Comparison of ENCODE assay signal across 9 mouse cellular contexts in genomic region chr1:91574208-91574607, GRCm38 (mm10). TPM values are rescaled to one million over a fixed set of nuclear protein-coding genes. Genes with fewer than 3 reads are reported as not detected.
DNase-seq lines count a peak whose midpoint lies in the region; ATAC-seq and TF ChIP-seq lines count a peak whose summit lies in the region.
"Had no signal": no experiment of that assay in that cellular context is flagged by ENCODE, and none has a peak within 500 bp of the region (broad histone marks: within the 10 kb centered on the region; RNA-seq: fewer than 3 reads in every experiment).

No protein-coding gene starts in this region.

- H3K27ac ChIP-seq in heart, postnatal 0 days (ENCODE audit: low read depth), result no peak overlapping the region
- H3K27ac ChIP-seq in heart, embryonic 11.5 days (ENCODE audit: low read depth, low read length), result no peak overlapping the region
- no peak overlapping the region for H3K27ac ChIP-seq in bone marrow macrophage, adult 2 months (ENCODE audit: insufficient read depth, low read depth, low read length)
- H3K27ac ChIP-seq: lung, embryonic 15.5 days had no signal

- no peak overlapping the region for H3K4me2 ChIP-seq in heart, postnatal 0 days (ENCODE audit: low read depth, low read length)
- H3K4me2 ChIP-seq in heart, embryonic 11.5 days, result no peak overlapping the region
- H3K4me2 ChIP-seq: lung, embryonic 15.5 days had no signal

- 57% methylated on average over 3 of the region's 3 CpGs for WGBS in heart, postnatal 0 days
- 65% methylated on average over 3 of the region's 3 CpGs for WGBS in heart, embryonic 11.5 days (ENCODE audit: insufficient replicate concordance)

- TF ChIP-seq POLR2A in bone marrow macrophage, adult 2 months (IDR thresholded peaks at IDR 0.05; ENCODE audit: borderline replicate concordance, low read depth, low read length), result no peak

- ATAC-seq in heart, postnatal 0 days (ENCODE audit: insufficient read depth, low read depth), result no peak
- no peak for ATAC-seq in heart, embryonic 11.5 days (replicated peaks; ENCODE audit: insufficient number of reproducible peaks, low FRiP score, low TSS enrichment)

- no peaks in the 10 kb centered on the region for H3K36me3 ChIP-seq in heart, postnatal 0 days (replicated peaks; ENCODE audit: control insufficient read depth, insufficient read depth, low read length)
- H3K36me3 ChIP-seq in heart, embryonic 11.5 days (ENCODE audit: control insufficient read depth, insufficient read depth, low read length), result no peaks in the 10 kb centered on the region
- H3K36me3 ChIP-seq in E14TG2a.4 (ENCODE audit: insufficient read depth, low read length), result no peaks in the 10 kb centered on the region
- H3K36me3 ChIP-seq: lung, embryonic 15.5 days had no signal

- H3K9me3 ChIP-seq in heart, postnatal 0 days (replicated peaks; ENCODE audit: control insufficient read depth, low read length), result no peaks in the 10 kb centered on the region
- no peaks in the 10 kb centered on the region for H3K9me3 ChIP-seq in heart, embryonic 11.5 days (replicated peaks; ENCODE audit: control insufficient read depth, low read length)
- H3K9me3 ChIP-seq in E14TG2a.4 (ENCODE audit: low read length), result no peaks in the 10 kb centered on the region
- H3K9me3 ChIP-seq: lung, embryonic 15.5 days had no signal

- no peak for DNase-seq in heart, postnatal 0 days (ENCODE audit: low spot score)
- DNase-seq in frontal cortex, postnatal 14 days (ENCODE audit: low spot score in 2 of 2), result peak; percentile 28 to 58
- DNase-seq in layer of hippocampus, postnatal 36 days, result peak; percentile 30
- DNase-seq in neural tube, embryonic 10.5 days (ENCODE audit: extremely low spot score, low spot score), result peak; percentile 36
- peak; percentile 38 for DNase-seq in urinary bladder, postnatal 36 days (ENCODE audit: low spot score in 2 of 2)

- no peak overlapping the region for H3K4me3 ChIP-seq in heart, postnatal 0 days (ENCODE audit: low read depth, low read length)
- H3K4me3 ChIP-seq in heart, embryonic 11.5 days (ENCODE audit: low read depth, low read length), result no peak overlapping the region
- H3K4me3 ChIP-seq in E14TG2a.4 (replicated peaks; ENCODE audit: low read length), result no peak overlapping the region
- no peak overlapping the region for H3K4me3 ChIP-seq in bone marrow macrophage, adult 2 months (ENCODE audit: insufficient read depth, low read length)
- H3K4me3 ChIP-seq: lung, embryonic 15.5 days had no signal

- H3K27me3 ChIP-seq in heart, postnatal 0 days (ENCODE audit: control insufficient read depth, insufficient read depth, low read length), result peaks cover 3% of the 10 kb centered on the region
- peaks cover 3% of the 10 kb centered on the region; the same call in 1 of the 2 replicates for H3K27me3 ChIP-seq in heart, embryonic 11.5 days (ENCODE audit: control insufficient read depth, insufficient read depth, low read length)
- no peaks in the 10 kb centered on the region; the same call in 1 of the 2 replicates for H3K27me3 ChIP-seq in E14TG2a.4 (ENCODE audit: insufficient read depth, low read length)
- H3K27me3 ChIP-seq: lung, embryonic 15.5 days had no signal

- H3K4me1 ChIP-seq in heart, postnatal 0 days (ENCODE audit: control insufficient read depth, insufficient read depth), result peaks cover 6% of the 10 kb centered on the region; the same call in 1 of the 2 replicates
- H3K4me1 ChIP-seq in heart, embryonic 11.5 days (ENCODE audit: control insufficient read depth, insufficient read depth, low read length), result peaks cover 6% of the 10 kb centered on the region; the same call in 1 of the 2 replicates
- H3K4me1 ChIP-seq in E14TG2a.4 (replicated peaks; ENCODE audit: low read depth, low read length), result peaks cover 5% of the 10 kb centered on the region; the same call in 1 of the 2 replicates
- H3K4me1 ChIP-seq in bone marrow macrophage, adult 2 months (ENCODE audit: control insufficient read depth, insufficient read depth, low read length), result no peaks in the 10 kb centered on the region
- H3K4me1 ChIP-seq: lung, embryonic 15.5 days had no signal

- no peak for TF ChIP-seq EP300 in heart, postnatal 0 days (IDR thresholded peaks at IDR 0.05; ENCODE audit: low read depth)

- TF ChIP-seq CTCF in heart, postnatal 0 days (IDR thresholded peaks at IDR 0.05; ENCODE audit: low read depth), result peak; percentile 77
- peak; percentile 31 for TF ChIP-seq CTCF in E14TG2a.4 (conservative IDR thresholded peaks at IDR 0.05; ENCODE audit: low read length)
- TF ChIP-seq CTCF in bone marrow macrophage, adult 2 months (IDR thresholded peaks at IDR 0.05; ENCODE audit: low read depth, low read length), result 0 out of 2 replicates have a peak, but pooled peaks have one; percentile 9

- no peak overlapping the region for H3K9ac ChIP-seq in heart, postnatal 0 days (replicated peaks; ENCODE audit: low read depth, low read length)
- no peak overlapping the region for H3K9ac ChIP-seq in heart, embryonic 11.5 days (ENCODE audit: low read depth, low read length)
- H3K9ac ChIP-seq: lung, embryonic 15.5 days had no signal

RNA-seq across cellular contexts. Expression of gene Asb1, which starts 33.9 kb away (rescaled TPM):
- total RNA-seq in heart, postnatal 0 days (2014; rRNA removed; ENCODE audit: low replicate concordance), result 13.8 and 19.0 TPM in 2 replicates
- polyA plus RNA-seq in heart, postnatal 0 days (2015; fragmentation: Nextera tagmentation; extraction: Ambion mirVana), result 3.3 and 4.6 TPM in 2 replicates
- 8.9 and 9.1 TPM in 2 replicates for polyA plus RNA-seq in heart, embryonic 11.5 days (2014; fragmentation: Nextera tagmentation; extraction: Ambion mirVana)
- 2.6 and 4.2 TPM in 2 replicates for polyA plus RNA-seq in bone marrow macrophage, adult 2 months (2012; ENCODE audit: insufficient read depth, insufficient read length, missing spikeins)
- total RNA-seq in layer of hippocampus, postnatal 36 days (2021), result 10 to 100 TPM; 32.7 to 44.4 TPM

Comparison
In these comparisons a context has a peak if more than half of its experiments do, and no peak if none do; other contexts are left out.
1. CTCF ChIP-seq: peak in every context shown above with its lines; median percentile 77 in heart, postnatal 0 days; 31 in E14TG2a.4; 9 in bone marrow macrophage, adult 2 months.